Mouse (Mus musculus) E14TG2a.4 (cell line): ENCODE results near the gene Lpin1.
A peak's percentile ranks its signal among the peaks of the same experiment; 100 is the strongest.

Experiments
- H3K27me3 ChIP-seq: 2 replicates; pipeline ENCODE4 v1.6.1; 2014; ENCODE audit warnings: low read length, control low read depth; ENCODE audit not compliant: insufficient read depth
- H3K36me3 ChIP-seq: 2 replicates; pipeline ENCODE4 v1.6.1; 2014; ENCODE audit warnings: low read length, control low read depth; ENCODE audit not compliant: insufficient read depth
- H3K4me1 ChIP-seq: replicated peaks from 2 replicates; pipeline ENCODE4 v1.6.1; 2014; ENCODE audit warnings: low read depth, low read length, control low read depth
- H3K4me3 ChIP-seq: replicated peaks from 2 replicates; pipeline ENCODE4 v1.5.1; 2014; ENCODE audit warnings: mild to moderate bottlenecking, low read length
- H3K9me3 ChIP-seq: 2 replicates; pipeline ENCODE4 v1.6.1; 2014; ENCODE audit warnings: low read length, control low read depth
- CTCF ChIP-seq: conservative IDR thresholded peaks from 2 replicates; pipeline ENCODE4 v1.5.1; 2014; ENCODE audit warnings: low read length
- NANOG ChIP-seq: IDR thresholded peaks from 2 replicates; pipeline ENCODE4 v1.6.1; 2014; ENCODE audit warnings: borderline replicate concordance, low read length, mixed read lengths
- POU5F1 ChIP-seq: IDR thresholded peaks from 2 replicates; pipeline ENCODE4 v1.6.1; 2014; ENCODE audit warnings: low read length, borderline replicate concordance

Gene Lpin1

DNA sequence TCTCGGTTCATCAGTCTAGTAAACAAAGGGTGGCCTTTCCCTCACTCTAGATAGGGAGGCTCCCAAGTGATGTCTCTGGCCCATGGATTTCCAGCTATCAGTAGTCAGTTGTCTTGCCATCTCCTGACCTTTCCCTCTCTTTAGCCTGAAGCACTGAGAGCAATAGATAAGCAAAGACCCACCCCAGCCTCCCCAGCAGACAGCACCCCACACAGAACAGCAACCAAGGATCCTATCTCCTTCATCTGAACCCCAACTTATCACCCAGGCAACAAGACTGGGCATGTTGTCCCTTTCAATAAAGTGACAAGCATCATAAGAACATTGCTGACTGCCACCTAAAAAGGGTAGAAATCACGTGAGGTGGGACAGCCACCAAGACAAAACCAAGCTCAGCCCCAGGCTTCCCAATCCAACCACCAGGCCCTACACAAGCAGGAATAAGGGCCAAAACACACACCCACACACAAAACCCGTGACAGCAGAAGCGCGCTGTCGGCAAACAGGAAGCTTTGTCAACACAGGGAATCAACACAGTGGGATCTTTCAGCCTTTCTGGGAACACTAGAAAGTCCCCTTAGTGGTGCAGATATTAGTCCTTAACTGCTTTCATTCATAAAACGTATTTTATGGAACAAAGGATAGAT lies 22.2 kb downstream of the Lpin1 start:
- TF ChIP-seq POU5F1: no peak
- TF ChIP-seq NANOG: no peak
- no peak for TF ChIP-seq CTCF
- Histone ChIP-seq H3K27me3 (peaks cover 7% of the 10 kb centered on the region), H3K36me3 (peaks cover under 1% of the 10 kb centered on the region; the same call in 1 of the 2 replicates), H3K9me3 (no peaks in the 10 kb centered on the region), H3K4me3 (peak overlapping the region; percentile 91), H3K4me1 (peaks cover 81% of the 10 kb centered on the region)

DNA sequence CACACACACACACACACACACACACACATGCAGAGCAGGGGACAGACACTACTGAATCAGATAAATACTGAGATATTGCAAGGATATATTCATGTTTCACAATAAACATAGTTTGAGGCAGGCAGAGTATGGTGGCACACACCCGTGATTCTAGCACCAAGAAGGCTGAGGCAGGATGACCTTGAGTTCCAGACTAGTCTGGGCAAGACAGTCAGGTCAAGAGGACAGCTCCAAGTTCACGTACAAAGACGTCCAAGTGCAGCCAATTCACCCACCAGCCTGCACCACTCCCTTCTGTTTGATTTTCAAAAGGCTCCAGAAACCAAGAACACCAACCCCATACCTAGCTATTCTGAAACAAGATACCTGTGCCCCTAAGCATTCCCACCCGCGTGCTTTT lies 23.0 kb downstream of the Lpin1 start:
- Histone ChIP-seq H3K9me3 (no peaks in the 10 kb centered on the region), H3K4me1 (peaks cover 88% of the 10 kb centered on the region), H3K4me3 (peak overlapping the region; percentile 91), H3K27me3 (peaks cover 6% of the 10 kb centered on the region), H3K36me3 (peaks cover 8% of the 10 kb centered on the region; the same call in 1 of the 2 replicates)
- no peak for TF ChIP-seq POU5F1
- no peak for TF ChIP-seq NANOG
- no peak for TF ChIP-seq CTCF

DNA sequence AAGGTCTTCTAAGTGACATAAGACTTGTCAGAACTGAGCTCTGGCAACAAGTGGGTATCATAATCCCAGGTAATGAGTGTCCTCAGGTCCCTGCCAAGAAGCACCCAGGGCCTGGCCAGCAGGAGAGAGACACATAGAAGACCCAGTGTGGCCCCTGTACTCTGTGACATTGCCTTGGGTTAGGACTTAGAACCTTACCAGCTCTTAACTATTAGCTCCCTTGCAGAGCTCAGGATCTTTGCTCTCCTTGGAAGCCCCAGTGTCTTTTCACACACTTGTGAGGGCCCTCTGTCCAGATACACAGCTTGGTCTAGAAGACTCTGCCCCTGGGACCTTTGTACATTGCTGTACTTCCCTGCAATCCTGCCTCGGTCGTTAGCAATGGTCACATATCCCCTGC lies 23.7 kb downstream of the Lpin1 start:
- Histone ChIP-seq H3K4me3 (peak overlapping the region; percentile 91), H3K9me3 (no peaks in the 10 kb centered on the region), H3K36me3 (peaks cover 14% of the 10 kb centered on the region), H3K27me3 (no peaks in the 10 kb centered on the region), H3K4me1 (peaks cover 89% of the 10 kb centered on the region)
- TF ChIP-seq CTCF (no peak), NANOG (no peak), POU5F1 (no peak)

DNA sequence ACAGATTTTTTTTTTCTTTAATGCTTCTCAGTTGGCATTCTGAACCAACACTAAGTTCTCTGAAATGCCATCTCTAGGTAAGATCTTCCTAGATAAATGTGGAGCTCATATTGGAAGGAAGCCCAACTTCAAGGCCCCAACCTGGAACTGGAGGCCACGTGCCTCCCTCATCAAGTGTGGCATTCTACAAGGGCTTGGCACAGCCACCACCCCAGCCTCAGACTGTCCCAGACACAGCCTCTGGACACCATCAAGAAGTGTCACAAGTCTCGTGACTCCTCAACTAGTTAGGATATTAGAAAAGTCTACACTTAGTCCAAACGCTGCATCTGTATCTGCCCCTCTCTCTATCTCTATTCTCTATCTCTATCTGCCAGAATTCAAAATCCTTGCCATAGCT lies 25.8 kb downstream of the Lpin1 start:
- Histone ChIP-seq H3K36me3 (peaks cover 33% of the 10 kb centered on the region), H3K27me3 (no peaks in the 10 kb centered on the region), H3K9me3 (no peaks in the 10 kb centered on the region), H3K4me1 (peaks cover 90% of the 10 kb centered on the region), H3K4me3 (no peak overlapping the region)
- no peak for TF ChIP-seq POU5F1
- TF ChIP-seq NANOG: no peak
- TF ChIP-seq CTCF: no peak

DNA sequence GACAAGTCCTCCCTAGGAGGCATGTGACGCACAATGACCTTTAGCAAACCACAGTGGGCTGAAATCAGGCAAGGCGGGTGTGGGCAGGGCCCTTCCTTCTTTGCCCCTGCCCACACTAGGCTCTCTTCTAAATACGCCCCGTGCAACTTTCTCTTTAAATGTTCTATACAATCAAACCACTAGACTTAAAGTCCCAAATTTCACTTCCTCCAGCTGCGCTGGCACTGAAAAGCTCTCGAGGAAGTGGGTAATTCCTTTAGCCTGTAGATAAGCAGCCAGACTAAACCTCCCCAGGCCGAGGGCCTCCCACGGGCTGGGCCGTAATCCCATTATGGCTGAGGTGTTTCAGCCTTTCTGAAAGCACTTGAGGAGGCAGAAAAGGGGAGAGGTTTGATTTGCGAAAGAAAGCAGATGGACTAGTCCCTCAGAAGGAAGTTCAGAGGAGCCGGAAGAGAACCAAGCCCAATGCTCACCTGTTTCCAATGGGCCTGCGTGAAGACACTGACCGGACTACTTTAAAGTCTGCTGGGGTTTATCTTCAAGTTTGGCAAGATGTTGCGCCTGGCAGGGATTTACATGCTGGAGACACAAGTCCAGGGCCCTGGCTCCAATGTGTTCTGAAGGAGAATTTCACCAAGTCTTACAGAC lies 26.6 kb downstream of the Lpin1 start:
- Histone ChIP-seq H3K9me3 (no peaks in the 10 kb centered on the region), H3K4me3 (no peak overlapping the region), H3K27me3 (no peaks in the 10 kb centered on the region), H3K36me3 (peaks cover 41% of the 10 kb centered on the region), H3K4me1 (peaks cover 92% of the 10 kb centered on the region)
- no peak for TF ChIP-seq CTCF
- TF ChIP-seq NANOG: no peak
- TF ChIP-seq POU5F1: no peak

DNA sequence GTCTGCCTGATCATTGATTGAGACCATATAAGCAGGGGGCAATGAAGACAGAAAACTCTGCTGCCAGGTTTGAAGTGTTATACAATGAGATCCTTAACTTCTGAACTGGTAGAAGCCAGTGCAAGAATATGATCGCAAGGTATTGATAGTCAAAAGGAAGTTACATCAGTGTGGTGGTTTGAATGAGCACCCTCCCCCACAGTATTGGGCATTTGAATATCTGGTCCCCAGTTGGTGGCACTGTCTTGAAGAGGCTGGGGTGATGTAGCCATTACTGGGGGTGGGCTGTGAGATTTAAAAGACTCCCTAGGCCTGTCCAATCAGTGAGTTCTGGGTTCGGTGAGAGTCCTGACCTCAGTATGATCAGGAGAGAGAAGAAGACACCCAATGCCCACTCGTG lies 27.5 kb downstream of the Lpin1 start:
- no peaks in the 10 kb centered on the region for H3K9me3 ChIP-seq
- H3K27me3 ChIP-seq: no peaks in the 10 kb centered on the region
- H3K4me1 ChIP-seq: peaks cover 86% of the 10 kb centered on the region
- peaks cover 49% of the 10 kb centered on the region for H3K36me3 ChIP-seq
- TF ChIP-seq CTCF (no peak), POU5F1 (no peak)
- no peak overlapping the region for H3K4me3 ChIP-seq

DNA sequence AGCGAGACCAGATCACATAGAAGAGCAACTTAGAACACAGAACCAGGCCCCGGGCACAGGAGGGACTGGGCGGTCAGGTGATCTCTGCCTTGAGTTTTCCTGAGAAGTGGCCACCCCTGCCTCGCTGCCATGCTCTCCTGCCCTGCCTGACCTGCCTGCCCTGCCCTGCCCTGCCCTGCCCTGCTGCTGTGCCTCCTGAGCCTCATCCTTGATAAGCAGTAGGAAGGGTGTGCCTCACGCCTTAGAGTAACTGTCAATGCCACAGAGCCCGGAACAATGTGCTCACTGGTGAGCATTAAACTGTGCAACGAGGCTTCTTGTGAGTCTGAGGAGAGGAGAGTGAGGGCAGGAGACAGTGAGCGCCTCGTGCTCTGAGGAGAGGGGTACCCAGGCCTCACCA lies 30.5 kb downstream of the Lpin1 start:
- peaks cover 61% of the 10 kb centered on the region for H3K4me1 ChIP-seq
- no peaks in the 10 kb centered on the region for H3K9me3 ChIP-seq
- H3K36me3 ChIP-seq: peaks cover 79% of the 10 kb centered on the region
- TF ChIP-seq CTCF: no peak
- TF ChIP-seq NANOG: no peak
- TF ChIP-seq POU5F1: no peak
- no peaks in the 10 kb centered on the region for H3K27me3 ChIP-seq
- peak overlapping the region; percentile 29 for H3K4me3 ChIP-seq

DNA sequence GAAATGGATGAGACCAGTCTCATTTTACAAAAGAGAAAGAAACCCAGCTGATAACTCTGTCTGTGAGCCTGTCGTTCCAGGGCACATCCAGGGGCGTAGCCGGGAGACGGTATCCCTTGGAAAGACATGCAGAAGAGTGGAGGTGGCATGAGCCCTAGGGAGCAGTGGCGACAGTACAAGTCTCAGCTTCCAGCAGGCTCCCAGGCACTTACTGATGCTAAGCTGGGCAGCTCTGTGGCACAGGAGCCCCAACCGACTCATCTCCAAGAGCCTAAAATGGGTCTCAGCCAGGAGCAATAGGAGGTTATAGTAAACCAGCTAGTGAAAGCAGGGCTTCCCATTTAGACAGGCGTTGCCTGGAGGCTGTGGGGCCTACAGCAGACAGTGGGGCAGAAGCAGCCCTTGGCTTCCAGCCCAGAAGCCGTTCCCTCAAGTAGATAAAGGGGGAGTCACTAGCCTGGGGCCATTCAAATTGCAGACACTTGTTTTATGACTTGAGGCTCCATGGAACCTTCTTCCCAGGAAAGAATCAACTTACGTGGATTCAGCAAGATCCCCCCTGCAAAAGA lies 33.0 kb downstream of the Lpin1 start:
- Histone ChIP-seq H3K4me1 (peaks cover 36% of the 10 kb centered on the region), H3K9me3 (no peaks in the 10 kb centered on the region), H3K4me3 (no peak overlapping the region), H3K27me3 (no peaks in the 10 kb centered on the region), H3K36me3 (peaks cover 97% of the 10 kb centered on the region)
- no peak for TF ChIP-seq POU5F1
- no peak for TF ChIP-seq CTCF
- no peak for TF ChIP-seq NANOG
